Mouse (Mus musculus) kidney, postnatal 36 days (tissue): Measurements from ENCODE around the gene Uqcc2.

Source experiments
- DNase-seq, 2 experiments: peaks; one replicate each; pipeline ENCODE4 v3.0.0; 2021 to 2022; ENCODE audit warnings: mixed read lengths in 2 of 2

Gene Uqcc2

GRCm38 (mm10) chr17:27074849-27075745 is 58.6 kb downstream of the Uqcc2 start:
- DNase-seq = no peak

GRCm38 (mm10) chr17:27074236-27074635 is 59.5 kb downstream of the Uqcc2 start:
- no peak for DNase-seq

- DNase-seq = no peak
Measured at GRCm38 (mm10) chr17:27073778-27074177, 59.9 kb downstream of the Uqcc2 start.

GRCm38 (mm10) chr17:27073126-27073525 is 60.6 kb downstream of the Uqcc2 start:
- DNase-seq = no peak
